15 mouse cellular contexts compared by ENCODE assay signal in genomic region chr2:160361442-160362121, GRCm38 (mm10). TPM values are rescaled to one million over a fixed set of nuclear protein-coding genes. Genes with fewer than 3 reads are reported as not detected.
DNase-seq lines count a peak whose midpoint lies in the region; ATAC-seq and TF ChIP-seq lines count a peak whose summit lies in the region.
"Had no signal": no experiment of that assay in that cellular context is flagged by ENCODE, and none has a peak within 500 bp of the region (broad histone marks: within the 10 kb centered on the region; RNA-seq: fewer than 3 reads in every experiment).

No protein-coding gene starts in this region.

- TF ChIP-seq CTCF in heart, adult 2 months (IDR thresholded peaks at IDR 0.05), result no peak
- no peak for TF ChIP-seq CTCF in spleen, adult 2 months (IDR thresholded peaks at IDR 0.05; ENCODE audit: extremely low read depth, insufficient read depth, insufficient read length, insufficient replicate concordance)
- no peak for TF ChIP-seq CTCF in lung, postnatal 0 days (IDR thresholded peaks at IDR 0.05)

- 63% methylated on average over 16 of the region's 16 CpGs for WGBS in heart, adult 2 months
- 9% methylated on average over 16 of the region's 16 CpGs for WGBS in spleen, adult 2 months
- 7% methylated on average over 16 of the region's 16 CpGs for WGBS in liver, embryonic 11.5 days
- WGBS in lung, postnatal 0 days, result 20% methylated on average over 16 of the region's 16 CpGs

- intact Hi-C loops in heart, adult 2 months (cut with DNase I), result loop anchor here (10.0 kb wide), 2 partner anchors 197 to 1497 kb away; no protein-coding TSS in a partner anchor

- 0 out of 2 replicates have a peak, but pooled peaks have one; percentile 2 for TF ChIP-seq EP300 in heart, adult 2 months (IDR thresholded peaks at IDR 0.05; ENCODE audit: insufficient read depth, low read depth, low read length)
- no peak for TF ChIP-seq EP300 in lung, postnatal 0 days (IDR thresholded peaks at IDR 0.05)

- no peak overlapping the region for H3K4me3 ChIP-seq in heart, adult 2 months
- no peak overlapping the region for H3K4me3 ChIP-seq in spleen, adult 2 months (ENCODE audit: extremely low read depth, insufficient read depth, insufficient read length)
- H3K4me3 ChIP-seq in liver, embryonic 11.5 days (ENCODE audit: low read depth, low read length), result no peak overlapping the region
- no peak overlapping the region for H3K4me3 ChIP-seq in lung, postnatal 0 days (ENCODE audit: low read depth, low read length)
- H3K4me3 ChIP-seq: lung, embryonic 15.5 days had no signal

- H3K79me2 ChIP-seq in heart, adult 2 months (replicated peaks; ENCODE audit: control insufficient read depth, insufficient read depth, low read length), result no peaks in the 10 kb centered on the region

- no peaks in the 10 kb centered on the region; the same call in 1 of the 2 replicates for H3K27me3 ChIP-seq in heart, adult 2 months (ENCODE audit: control insufficient read depth, insufficient read depth, low read length)
- peaks cover 12% of the 10 kb centered on the region for H3K27me3 ChIP-seq in spleen, adult 2 months (ENCODE audit: control insufficient read depth, insufficient read depth, low read length)
- peaks cover 93% of the 10 kb centered on the region for H3K27me3 ChIP-seq in liver, embryonic 11.5 days (replicated peaks; ENCODE audit: control insufficient read depth, insufficient read depth, low read length)
- H3K27me3 ChIP-seq in lung, postnatal 0 days (replicated peaks; ENCODE audit: insufficient read depth, low read length), result peaks cover 62% of the 10 kb centered on the region
- H3K27me3 ChIP-seq: Patski had no signal

- no peak for TF ChIP-seq POLR2A in heart, adult 2 months (IDR thresholded peaks at IDR 0.05; ENCODE audit: insufficient read depth, low read depth, low read length)
- TF ChIP-seq POLR2A in spleen, adult 2 months (IDR thresholded peaks at IDR 0.05; ENCODE audit: low read depth, low read length), result no peak

- no peaks in the 10 kb centered on the region for H3K4me1 ChIP-seq in heart, adult 2 months (ENCODE audit: control insufficient read depth, insufficient read depth, low read length)
- H3K4me1 ChIP-seq in spleen, adult 2 months (ENCODE audit: control insufficient read depth, insufficient read depth, insufficient read length), result peaks cover 6% of the 10 kb centered on the region; the same call in 1 of the 2 replicates
- peaks cover 7% of the 10 kb centered on the region; the same call in 1 of the 2 replicates for H3K4me1 ChIP-seq in liver, embryonic 11.5 days (replicated peaks; ENCODE audit: control insufficient read depth, insufficient read depth, low read length)
- H3K4me1 ChIP-seq in lung, postnatal 0 days (ENCODE audit: insufficient read depth, low read depth, low read length), result peaks cover 3% of the 10 kb centered on the region; the same call in 1 of the 2 replicates

- peak in 1 of 2 experiments; percentile 46 for DNase-seq in heart, adult 2 months
- no peak for DNase-seq in heart, postnatal 4 days
- DNase-seq in spleen, adult 2 months (ENCODE audit: low read depth in 1 of 2, low spot score in 2 of 2), result no peak
- no peak for DNase-seq in spleen, postnatal 14 days (ENCODE audit: low spot score in 2 of 2)
- no peak for DNase-seq in liver, embryonic 11.5 days (ENCODE audit: low spot score)
- no peak for DNase-seq in lung, adult 18-20 months
- DNase-seq in lung, postnatal 0 days (ENCODE audit: low spot score), result no peak
- DNase-seq in frontal cortex, postnatal 36 days (ENCODE audit: low spot score in 2 of 2), result no peak
- DNase-seq: adrenal gland, postnatal 14 days; cerebellum, adult 18-20 months; retina, postnatal 1 day; thymus, postnatal 4 days had no signal

- H3K27ac ChIP-seq in heart, adult 2 months, result no peak overlapping the region
- 0 out of 2 replicates have a peak overlapping the region, but pooled peaks have one; percentile 22 for H3K27ac ChIP-seq in spleen, adult 2 months (ENCODE audit: insufficient read depth, low read length)
- H3K27ac ChIP-seq in liver, embryonic 11.5 days (ENCODE audit: low read depth, low read length), result no peak overlapping the region
- no peak overlapping the region for H3K27ac ChIP-seq in lung, postnatal 0 days (ENCODE audit: low read length)
- H3K27ac ChIP-seq: lung, embryonic 15.5 days had no signal

- H3K9ac ChIP-seq in heart, adult 2 months (ENCODE audit: low read depth, low read length), result no peak overlapping the region
- H3K9ac ChIP-seq in liver, embryonic 11.5 days (ENCODE audit: low read depth, low read length), result no peak overlapping the region
- H3K9ac ChIP-seq in lung, postnatal 0 days (replicated peaks; ENCODE audit: low read depth), result no peak overlapping the region
- H3K9ac ChIP-seq: lung, embryonic 15.5 days had no signal

- ATAC-seq in liver, embryonic 11.5 days (replicated peaks; ENCODE audit: low FRiP score), result no peak
- ATAC-seq in lung, postnatal 0 days, result no peak
- ATAC-seq: Patski had no signal

- H3K36me3 ChIP-seq in heart, adult 2 months (ENCODE audit: control insufficient read depth, insufficient read depth, low read length), result no peaks in the 10 kb centered on the region
- H3K36me3 ChIP-seq in spleen, adult 2 months (ENCODE audit: control insufficient read depth, insufficient read depth, low read length), result no peaks in the 10 kb centered on the region
- H3K36me3 ChIP-seq in liver, embryonic 11.5 days (ENCODE audit: control insufficient read depth, insufficient read depth, low read length), result no peaks in the 10 kb centered on the region
- H3K36me3 ChIP-seq in lung, postnatal 0 days (ENCODE audit: insufficient read depth, low read length), result no peaks in the 10 kb centered on the region
- H3K36me3 ChIP-seq: lung, embryonic 15.5 days had no signal

- H3K4me2 ChIP-seq in liver, embryonic 11.5 days, result peak overlapping the region; percentile 3; the same call in 1 of the 2 replicates
- no peak overlapping the region for H3K4me2 ChIP-seq in lung, postnatal 0 days (replicated peaks; ENCODE audit: low read depth, low read length)
- H3K4me2 ChIP-seq: lung, embryonic 15.5 days had no signal

- no peaks in the 10 kb centered on the region for H3K9me3 ChIP-seq in liver, embryonic 11.5 days (ENCODE audit: control insufficient read depth, low read length)
- no peaks in the 10 kb centered on the region for H3K9me3 ChIP-seq in lung, postnatal 0 days (ENCODE audit: low read length)
- H3K9me3 ChIP-seq: lung, embryonic 15.5 days had no signal

RNA-seq across cellular contexts. Expression of gene Mafb, which starts 5.3 kb away (rescaled TPM):
- total RNA-seq in heart, adult 2 months (2021), result 10 to 100 TPM; 11.5 to 15.8 TPM
- 3.0 and 3.8 TPM in 2 replicates for polyA plus RNA-seq in heart, adult 2 months (2012; rRNA removed)
- 1 to 10 TPM; 6.8 to 8.1 TPM for total RNA-seq in heart, postnatal 4 days (2021)
- polyA plus RNA-seq in spleen, adult 2 months (2012; rRNA removed), result 38.4 and 39.8 TPM in 2 replicates
- 4.5 and 5.0 TPM in 2 replicates for polyA plus RNA-seq in liver, embryonic 11.5 days (2014; fragmentation: Nextera tagmentation; extraction: Ambion mirVana)
- 2.9 and 3.1 TPM in 2 replicates for polyA plus RNA-seq in lung, postnatal 0 days (2015; fragmentation: Nextera tagmentation; extraction: Ambion mirVana)

RNA-seq across cellular contexts. Expression of gene Gm826, which starts 27.6 kb away (rescaled TPM):
- 1 to 10 TPM; 7.8 to 8.3 TPM for total RNA-seq in heart, adult 2 months (2021)
- polyA plus RNA-seq in heart, adult 2 months (2012; rRNA removed), result 10.9 and 21.5 TPM in 2 replicates
- 1 to 10 TPM; 5.8 to 6.2 TPM for total RNA-seq in heart, postnatal 4 days (2021)
- polyA plus RNA-seq in spleen, adult 2 months (2012; rRNA removed), result 0.23 and 0.34 TPM in 2 replicates
- 8.4 and 8.6 TPM in 2 replicates for polyA plus RNA-seq in liver, embryonic 11.5 days (2014; fragmentation: Nextera tagmentation; extraction: Ambion mirVana)
- 0.29 and 0.53 TPM in 2 replicates for polyA plus RNA-seq in lung, postnatal 0 days (2015; fragmentation: Nextera tagmentation; extraction: Ambion mirVana)
- total RNA-seq: layer of hippocampus, postnatal 25 days had no signal
